Mouse (Mus musculus): Measurements from ENCODE around the gene Ogg1. TPM values are rescaled to one million over a fixed set of nuclear protein-coding genes. Genes with fewer than 3 reads are reported as not detected.

Gene Ogg1
- polyA plus RNA-seq, 1 experiment from 2014 or later: 10.1 TPM

GRCm38 (mm10) chr6:113296046-113296445 is 30.7 kb upstream of the Ogg1 start:
- Histone ChIP-seq H3K4me2 (no peak overlapping the region), H3K4me1 (no peaks in the 10 kb centered on the region), H3K9me3 (replicated peaks) (no peaks in the 10 kb centered on the region), H3K27me3 (replicated peaks) (no peaks in the 10 kb centered on the region), H3K4me3 (replicated peaks) (no peak overlapping the region), H3K27ac (replicated peaks) (no peak overlapping the region), H3K36me3 (no peaks in the 10 kb centered on the region), H3K9ac (replicated peaks) (no peak overlapping the region)
- 85% methylated on average over 2 of the region's 2 CpGs for WGBS
- no peak for ATAC-seq (ENCODE audit: low FRiP score)

- no peaks in the 10 kb centered on the region for H3K9me3 ChIP-seq (replicated peaks)
- no peak overlapping the region for H3K9ac ChIP-seq (replicated peaks)
- no peak overlapping the region for H3K4me3 ChIP-seq (replicated peaks)
- H3K27me3 ChIP-seq (replicated peaks): no peaks in the 10 kb centered on the region
- no peak overlapping the region for H3K4me2 ChIP-seq
- no peaks in the 10 kb centered on the region for H3K36me3 ChIP-seq
- H3K27ac ChIP-seq (replicated peaks): no peak overlapping the region
- no peak for ATAC-seq (ENCODE audit: low FRiP score)
- WGBS: 78% methylated on average over 4 of the region's 4 CpGs
- no peaks in the 10 kb centered on the region for H3K4me1 ChIP-seq
Measured at GRCm38 (mm10) chr6:113296639-113297038, 30.1 kb upstream of the Ogg1 start.

GRCm38 (mm10) chr6:113301350-113301749 is 25.4 kb upstream of the Ogg1 start:
- 79% methylated on average over 5 of the region's 5 CpGs for WGBS
- Histone ChIP-seq H3K4me3 (replicated peaks) (no peak overlapping the region), H3K9me3 (replicated peaks) (no peaks in the 10 kb centered on the region), H3K27ac (replicated peaks) (no peak overlapping the region), H3K36me3 (no peaks in the 10 kb centered on the region), H3K4me1 (peaks cover 7% of the 10 kb centered on the region), H3K4me2 (no peak overlapping the region), H3K27me3 (replicated peaks) (no peaks in the 10 kb centered on the region), H3K9ac (replicated peaks) (no peak overlapping the region)
- no peak for ATAC-seq (ENCODE audit: low FRiP score)

GRCm38 (mm10) chr6:113302258-113302657 is 24.5 kb upstream of the Ogg1 start:
- Histone ChIP-seq H3K27ac (replicated peaks) (no peak overlapping the region), H3K4me1 (peaks cover 7% of the 10 kb centered on the region), H3K36me3 (no peaks in the 10 kb centered on the region), H3K9ac (replicated peaks) (no peak overlapping the region), H3K27me3 (replicated peaks) (no peaks in the 10 kb centered on the region), H3K9me3 (replicated peaks) (no peaks in the 10 kb centered on the region), H3K4me3 (replicated peaks) (no peak overlapping the region), H3K4me2 (no peak overlapping the region)
- 34% methylated on average over 3 of the region's 3 CpGs for WGBS
- ATAC-seq (ENCODE audit: low FRiP score): no peak

GRCm38 (mm10) chr6:113306322-113306985 is 20.3 kb upstream of the Ogg1 start:
- under 1% methylated on average over 48 of the region's 50 CpGs for WGBS
- no peaks in the 10 kb centered on the region for H3K27me3 ChIP-seq (replicated peaks)
- peak overlapping the region; percentile 98 for H3K4me2 ChIP-seq
- peak overlapping the region; percentile 99 for H3K4me3 ChIP-seq (replicated peaks)
- peak; percentile 97 for ATAC-seq (ENCODE audit: low FRiP score)
- no peaks in the 10 kb centered on the region for H3K9me3 ChIP-seq (replicated peaks)
- peaks cover 14% of the 10 kb centered on the region for H3K36me3 ChIP-seq
- H3K9ac ChIP-seq (replicated peaks): peak overlapping the region; percentile 93
- H3K27ac ChIP-seq (replicated peaks): peak overlapping the region; percentile 97
- H3K4me1 ChIP-seq: peaks cover 36% of the 10 kb centered on the region

- ATAC-seq (ENCODE audit: low FRiP score): peak; percentile 74
- Histone ChIP-seq H3K9ac (replicated peaks) (peak within 1 kb of the TSS; percentile 93), H3K4me1 (peaks cover 36% of the 10 kb centered on the region), H3K36me3 (peaks cover 15% of the 10 kb centered on the region), H3K4me2 (peak within 1 kb of the TSS; percentile 98), H3K27me3 (replicated peaks) (no peaks in the 10 kb centered on the region), H3K9me3 (replicated peaks) (no peaks in the 10 kb centered on the region), H3K27ac (replicated peaks) (peak within 1 kb of the TSS; percentile 97), H3K4me3 (replicated peaks) (peak within 1 kb of the TSS; percentile 99)
- WGBS: 0% methylated on average over 32 of the region's 32 CpGs
Measured at GRCm38 (mm10) chr6:113306986-113307349, 19.8 kb upstream of the Ogg1 start, which contains the start of gene Brpf1. TSS of gene Brpf1 (plus strand) at chr6:113307137.

- no peak for ATAC-seq (ENCODE audit: low FRiP score)
- Histone ChIP-seq H3K36me3 (peaks cover 19% of the 10 kb centered on the region), H3K9me3 (replicated peaks) (no peaks in the 10 kb centered on the region), H3K4me1 (peaks cover 36% of the 10 kb centered on the region), H3K27me3 (replicated peaks) (no peaks in the 10 kb centered on the region), H3K4me3 (replicated peaks) (peak overlapping the region; percentile 99), H3K4me2 (peak overlapping the region; percentile 98), H3K9ac (replicated peaks) (peak overlapping the region; percentile 93), H3K27ac (replicated peaks) (peak overlapping the region; percentile 97)
- under 1% methylated on average over 33 of the region's 34 CpGs for WGBS
Measured at GRCm38 (mm10) chr6:113307481-113308121, 19.2 kb upstream of the Ogg1 start.

GRCm38 (mm10) chr6:113308141-113308540 is 18.6 kb upstream of the Ogg1 start:
- H3K4me2 ChIP-seq: peak overlapping the region; percentile 98
- peak overlapping the region; percentile 93 for H3K9ac ChIP-seq (replicated peaks)
- H3K27me3 ChIP-seq (replicated peaks): no peaks in the 10 kb centered on the region
- peaks cover 36% of the 10 kb centered on the region for H3K4me1 ChIP-seq
- WGBS: 33% methylated on average over 5 of the region's 5 CpGs
- H3K9me3 ChIP-seq (replicated peaks): no peaks in the 10 kb centered on the region
- peaks cover 22% of the 10 kb centered on the region for H3K36me3 ChIP-seq
- H3K4me3 ChIP-seq (replicated peaks): peak overlapping the region; percentile 99
- ATAC-seq (ENCODE audit: low FRiP score): no peak
- peak overlapping the region; percentile 97 for H3K27ac ChIP-seq (replicated peaks)

- no peak overlapping the region for H3K4me2 ChIP-seq
- no peak overlapping the region for H3K9ac ChIP-seq (replicated peaks)
- no peak overlapping the region for H3K27ac ChIP-seq (replicated peaks)
- peaks cover 85% of the 10 kb centered on the region for H3K36me3 ChIP-seq
- no peaks in the 10 kb centered on the region for H3K4me1 ChIP-seq
- no peak overlapping the region for H3K4me3 ChIP-seq (replicated peaks)
- WGBS: 98% methylated on average over 3 of the region's 3 CpGs
- H3K27me3 ChIP-seq (replicated peaks): no peaks in the 10 kb centered on the region
- ATAC-seq (ENCODE audit: low FRiP score): no peak
- no peaks in the 10 kb centered on the region for H3K9me3 ChIP-seq (replicated peaks)
Measured at GRCm38 (mm10) chr6:113315972-113316371, 10.8 kb upstream of the Ogg1 start.

GRCm38 (mm10) chr6:113329396-113329795 is 2.6 kb downstream of the Ogg1 start:
- H3K27ac ChIP-seq (replicated peaks): no peak overlapping the region
- no peaks in the 10 kb centered on the region for H3K27me3 ChIP-seq (replicated peaks)
- no peak overlapping the region for H3K4me3 ChIP-seq (replicated peaks)
- H3K4me2 ChIP-seq: no peak overlapping the region
- H3K4me1 ChIP-seq: peaks cover 27% of the 10 kb centered on the region
- no peaks in the 10 kb centered on the region for H3K9me3 ChIP-seq (replicated peaks)
- H3K9ac ChIP-seq (replicated peaks): no peak overlapping the region
- ATAC-seq (ENCODE audit: low FRiP score): no peak
- peaks cover 26% of the 10 kb centered on the region for H3K36me3 ChIP-seq
- 97% methylated on average over 1 of the region's 1 CpGs for WGBS

GRCm38 (mm10) chr6:113330547-113330946 is 3.8 kb downstream of the Ogg1 start:
- Histone ChIP-seq H3K4me1 (peaks cover 25% of the 10 kb centered on the region), H3K4me3 (replicated peaks) (no peak overlapping the region), H3K27me3 (replicated peaks) (no peaks in the 10 kb centered on the region), H3K9ac (replicated peaks) (no peak overlapping the region), H3K9me3 (replicated peaks) (no peaks in the 10 kb centered on the region), H3K4me2 (no peak overlapping the region), H3K27ac (replicated peaks) (no peak overlapping the region), H3K36me3 (peaks cover 32% of the 10 kb centered on the region)
- 68% methylated on average over 2 of the region's 2 CpGs for WGBS
- no peak for ATAC-seq (ENCODE audit: low FRiP score)

GRCm38 (mm10) chr6:113331721-113332120 is 4.9 kb downstream of the Ogg1 start:
- Histone ChIP-seq H3K4me1 (peaks cover 18% of the 10 kb centered on the region), H3K27me3 (replicated peaks) (no peaks in the 10 kb centered on the region), H3K9me3 (replicated peaks) (no peaks in the 10 kb centered on the region), H3K36me3 (peaks cover 41% of the 10 kb centered on the region), H3K4me3 (replicated peaks) (no peak overlapping the region), H3K27ac (replicated peaks) (no peak overlapping the region), H3K4me2 (no peak overlapping the region), H3K9ac (replicated peaks) (no peak overlapping the region)
- WGBS: 92% methylated on average over 11 of the region's 11 CpGs
- no peak for ATAC-seq (ENCODE audit: low FRiP score)
